Mouse (Mus musculus): Measurements from ENCODE around the gene Pir.
A peak's percentile ranks its signal among the peaks of the same experiment; 100 is the strongest.

Pir gene

DNA sequence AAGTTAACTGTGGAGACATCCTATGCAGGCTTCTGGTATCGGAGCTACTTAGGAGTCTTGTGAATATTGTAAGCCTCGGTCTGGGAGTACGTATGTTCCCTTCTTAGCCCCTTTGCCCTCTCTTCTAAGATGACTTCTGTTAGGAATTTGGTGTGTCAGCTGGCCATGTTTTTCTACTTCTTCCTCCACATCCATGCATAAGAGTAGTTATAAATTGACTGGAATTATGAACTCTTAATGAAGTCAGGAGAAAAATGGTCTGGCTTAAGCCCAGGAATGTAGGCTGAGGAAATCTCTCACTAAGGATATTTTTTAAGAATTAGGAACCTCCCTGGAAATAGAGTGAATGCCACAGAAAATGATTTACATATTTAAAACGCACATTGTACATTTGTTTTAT is 69.4 kb downstream of the Pir start:
- DNase-seq (ENCODE audit: low spot score): no peak

DNA sequence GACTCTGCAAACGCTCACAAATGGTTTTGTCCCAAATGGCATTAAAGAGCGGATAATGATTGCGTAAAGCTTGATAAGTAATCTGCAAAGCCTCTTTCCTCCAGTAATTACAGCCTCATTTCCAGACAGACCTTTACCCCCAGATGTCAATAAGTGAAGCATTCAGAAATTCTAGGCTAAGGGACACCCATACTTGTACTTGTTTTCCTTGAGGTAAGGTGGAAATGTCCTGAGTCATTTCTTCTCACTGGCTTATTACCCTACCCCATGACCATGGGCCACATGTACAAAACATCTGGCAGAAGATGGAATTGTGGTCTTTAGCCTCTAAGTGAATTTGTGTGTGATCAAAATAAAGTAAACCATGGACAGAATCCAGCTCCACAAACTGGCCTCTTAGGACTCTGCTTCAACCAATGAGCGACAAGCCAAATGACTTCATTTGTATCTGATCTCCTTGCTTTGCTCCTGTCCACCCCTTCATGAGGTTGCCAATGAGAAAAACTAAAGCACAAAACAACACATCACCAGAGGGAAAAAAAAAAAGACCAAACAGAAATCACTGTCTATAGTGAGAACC is 76.3 kb downstream of the Pir start:
- no peak for DNase-seq (ENCODE audit: low spot score)

DNA sequence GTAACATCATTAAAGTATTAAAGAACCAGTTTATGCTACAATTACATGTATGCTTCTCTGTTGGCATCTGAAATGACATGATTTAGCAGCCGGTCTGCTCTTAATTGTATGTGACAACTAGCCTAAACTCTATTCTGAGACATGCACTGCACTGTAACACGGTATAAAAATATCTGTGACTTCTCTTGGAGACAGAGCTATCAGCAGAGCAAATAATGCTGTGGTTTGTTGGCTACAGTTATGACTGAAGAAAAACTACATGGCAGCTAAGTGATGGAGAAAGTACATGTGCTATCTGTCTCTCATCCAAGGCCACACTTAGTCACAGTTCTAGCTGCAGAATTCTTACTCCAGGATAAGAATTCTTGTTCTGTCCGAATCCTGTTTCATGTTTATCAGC is 79.8 kb downstream of the Pir start:
- no peak for DNase-seq (ENCODE audit: low spot score)

DNA sequence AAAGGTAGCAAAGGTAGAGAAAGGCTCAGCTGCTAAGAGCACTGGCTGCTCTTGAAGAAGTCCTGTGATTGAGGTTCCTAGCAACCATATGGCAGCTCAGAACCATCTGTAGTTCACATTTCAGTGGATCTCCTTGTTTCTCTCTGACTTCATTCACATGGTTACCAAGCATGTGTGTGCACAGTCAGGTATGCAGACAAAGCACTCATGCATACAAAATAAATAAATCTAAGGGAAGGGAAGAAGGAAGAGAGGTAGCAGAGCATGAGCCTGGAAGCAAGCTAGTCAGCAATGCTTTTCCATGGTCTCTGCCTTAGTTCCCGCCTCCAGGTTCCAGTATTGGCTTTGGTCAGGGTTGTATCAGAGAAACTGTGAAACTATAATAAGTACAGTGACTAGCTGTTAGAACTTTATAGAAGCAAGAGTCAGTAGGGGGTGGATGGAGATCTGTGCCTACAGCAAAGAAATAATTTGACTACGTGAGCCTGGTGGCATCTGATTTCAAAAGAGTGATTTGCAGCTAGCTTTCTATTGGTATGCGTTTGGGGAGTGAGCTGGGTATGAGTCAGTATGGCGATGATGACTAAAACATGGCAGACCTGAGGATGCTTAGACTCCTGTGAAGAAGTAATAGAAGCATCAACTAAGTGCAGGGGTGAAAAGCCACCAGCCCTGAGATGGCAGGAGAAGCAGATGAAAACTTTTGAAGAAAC is 96.1 kb downstream of the Pir start:
- no peak for DNase-seq (ENCODE audit: low spot score)

DNA sequence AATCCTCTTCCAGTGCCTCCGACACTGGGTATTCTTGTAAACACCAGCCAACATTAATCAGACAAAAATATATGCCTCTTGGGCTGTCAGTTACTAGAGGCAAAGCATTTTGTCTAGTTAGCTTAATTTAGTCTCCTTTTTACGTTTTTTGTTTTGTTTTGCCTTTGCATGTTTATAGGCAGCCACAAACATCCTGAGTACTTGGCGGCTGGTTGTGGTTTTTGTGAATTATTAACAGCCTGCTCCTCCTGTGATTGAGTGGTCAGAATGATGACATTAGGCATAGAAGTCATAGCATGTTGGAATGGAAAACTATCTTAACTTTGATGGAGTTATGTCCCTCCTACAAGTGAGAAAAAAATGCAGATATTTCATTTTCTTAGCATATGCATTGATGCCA is 101.4 kb downstream of the Pir start:
- DNase-seq (ENCODE audit: low spot score): no peak

DNA sequence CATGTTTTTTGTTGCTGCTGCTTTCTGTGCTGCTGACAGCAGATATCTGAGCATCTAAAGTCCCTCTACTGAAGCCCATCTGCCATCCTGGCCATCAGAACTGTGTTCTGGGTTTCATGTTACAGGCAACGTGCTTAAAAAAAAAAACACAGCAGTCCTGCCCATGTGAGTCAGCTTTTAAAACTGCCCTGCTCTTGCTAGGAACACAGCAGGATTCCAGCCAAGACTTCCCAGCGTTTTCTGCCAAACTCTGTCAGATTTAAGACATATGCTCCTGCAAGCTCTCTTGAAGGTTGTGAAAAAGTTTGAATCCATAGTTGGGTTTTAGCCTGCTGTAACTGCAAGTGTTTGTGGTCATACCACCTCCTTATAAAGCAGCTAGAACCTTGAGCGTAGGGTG is 103.9 kb downstream of the Pir start, which contains the start of gene Vegfd:
Gene Vegfd (plus strand): TSS at position 298 of the 400 bp plus-strand sequence.
- DNase-seq (ENCODE audit: low spot score): peak; percentile 39

DNA sequence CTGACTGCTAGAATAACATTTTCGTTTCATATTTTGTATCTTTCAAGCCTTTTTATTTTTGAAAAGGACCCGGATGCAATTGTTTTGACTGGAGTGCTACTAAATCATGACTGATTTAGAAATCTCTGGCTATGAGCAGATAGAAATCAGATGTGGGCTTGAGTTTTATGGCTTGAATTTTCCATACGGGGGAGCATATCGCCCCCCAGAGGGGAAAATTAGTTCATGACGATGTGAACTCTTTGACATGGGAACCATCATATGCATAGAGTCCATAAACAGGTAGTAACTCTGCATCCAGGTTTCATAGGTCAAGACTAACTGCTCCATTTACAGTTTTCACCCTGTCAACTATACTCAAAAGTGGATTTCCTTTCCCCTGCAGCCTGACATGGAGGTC is 105.4 kb downstream of the Pir start:
- no peak for DNase-seq (ENCODE audit: low spot score)

DNA sequence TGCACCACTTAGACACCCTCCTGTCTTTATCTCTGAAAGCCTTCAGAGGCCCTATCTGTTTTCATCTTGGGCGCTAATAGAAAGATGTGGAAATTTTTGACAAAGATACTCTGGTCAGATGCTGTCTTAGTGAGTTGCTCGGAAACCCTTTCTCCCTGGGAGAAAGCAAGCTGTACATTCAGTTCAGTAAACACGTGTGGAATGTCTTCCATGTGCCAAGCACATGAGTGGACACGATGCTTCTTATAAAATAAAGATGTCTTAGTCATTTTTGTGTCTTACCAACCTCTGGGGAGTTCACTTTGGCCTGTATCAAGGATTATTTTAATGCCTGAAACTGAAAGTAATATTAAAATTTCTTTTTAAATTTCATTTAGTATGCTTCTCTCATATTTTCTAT is 110.5 kb downstream of the Pir start:
- DNase-seq (ENCODE audit: low spot score): no peak

DNA sequence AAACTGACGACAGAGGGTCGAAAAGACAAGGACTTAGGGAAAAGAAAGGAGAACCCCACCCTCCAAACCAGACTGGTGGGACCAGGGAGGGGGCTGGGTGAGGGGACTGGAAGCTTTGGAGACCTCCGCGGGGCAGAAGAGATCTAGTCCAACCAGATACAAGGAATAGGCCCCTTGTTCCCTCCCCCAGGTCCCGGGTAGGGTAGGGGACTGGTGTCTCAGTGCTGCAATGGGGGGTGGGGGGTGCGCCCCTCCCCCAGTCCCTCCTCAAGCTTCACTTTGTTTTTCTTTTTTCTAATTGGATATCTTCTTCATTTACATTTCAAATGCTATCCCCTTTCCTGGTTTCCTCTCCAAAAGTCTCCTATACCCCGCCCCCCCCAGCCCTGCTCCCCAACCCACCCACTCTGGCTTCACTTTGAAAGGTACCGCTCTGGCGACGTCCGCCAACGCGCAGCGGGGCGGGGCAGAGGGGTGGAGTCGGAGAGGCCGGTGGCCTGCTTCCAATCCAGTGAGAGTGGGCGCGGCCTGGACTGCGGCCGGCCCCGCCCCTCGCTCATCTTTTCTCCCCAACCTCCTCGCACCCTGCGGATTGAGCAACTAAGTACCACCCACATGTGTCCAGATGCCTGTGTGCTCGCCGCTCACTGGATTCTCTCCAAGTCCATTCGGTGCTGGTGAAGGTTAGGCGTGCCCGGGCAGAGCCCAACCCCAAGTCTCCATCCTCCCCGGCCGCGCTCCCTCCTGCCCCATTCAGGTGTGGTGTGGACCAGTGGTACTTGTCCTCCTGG is 112.6 kb downstream of the Pir start:
- peak; percentile 78 for DNase-seq (ENCODE audit: low spot score)

DNA sequence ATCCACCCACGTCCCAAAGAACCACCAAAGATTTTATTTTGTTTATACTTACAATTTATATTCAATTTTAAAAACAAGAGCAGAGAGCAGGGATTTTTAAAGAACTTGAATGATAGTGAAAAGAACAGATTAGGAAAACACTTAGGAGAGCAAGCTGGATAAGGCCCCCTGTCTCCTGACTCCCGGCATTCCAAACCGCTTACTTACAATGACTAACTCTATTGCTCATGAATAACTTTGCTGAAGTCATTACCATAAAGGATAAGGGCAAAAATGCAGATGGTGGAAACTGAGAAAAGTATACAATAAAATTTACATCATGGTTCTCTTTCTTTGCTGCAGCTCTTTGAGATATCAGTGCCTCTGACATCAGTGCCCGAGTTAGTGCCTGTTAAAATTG is 124.9 kb downstream of the Pir start:
- no peak for DNase-seq (ENCODE audit: low spot score)

DNA sequence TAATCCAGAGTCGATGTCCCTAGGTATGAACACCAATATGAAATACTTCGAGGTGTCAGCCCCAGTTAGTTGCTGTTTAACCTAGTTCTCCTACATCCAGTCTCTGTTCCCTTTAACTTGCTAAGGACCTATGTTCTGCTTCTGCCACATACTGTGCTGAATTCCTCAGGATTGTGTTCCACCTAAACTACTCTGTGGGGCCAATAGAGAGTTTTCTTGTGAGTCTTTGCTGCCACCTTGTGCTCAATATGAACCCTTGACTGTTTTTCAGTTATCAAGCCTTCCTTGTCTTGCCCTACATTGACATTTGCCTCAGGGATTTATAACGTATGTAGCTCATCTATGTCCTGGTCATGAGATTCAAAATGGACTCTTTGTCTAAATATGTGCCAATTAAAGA is 129.3 kb downstream of the Pir start:
- no peak for DNase-seq (ENCODE audit: low spot score)

DNA sequence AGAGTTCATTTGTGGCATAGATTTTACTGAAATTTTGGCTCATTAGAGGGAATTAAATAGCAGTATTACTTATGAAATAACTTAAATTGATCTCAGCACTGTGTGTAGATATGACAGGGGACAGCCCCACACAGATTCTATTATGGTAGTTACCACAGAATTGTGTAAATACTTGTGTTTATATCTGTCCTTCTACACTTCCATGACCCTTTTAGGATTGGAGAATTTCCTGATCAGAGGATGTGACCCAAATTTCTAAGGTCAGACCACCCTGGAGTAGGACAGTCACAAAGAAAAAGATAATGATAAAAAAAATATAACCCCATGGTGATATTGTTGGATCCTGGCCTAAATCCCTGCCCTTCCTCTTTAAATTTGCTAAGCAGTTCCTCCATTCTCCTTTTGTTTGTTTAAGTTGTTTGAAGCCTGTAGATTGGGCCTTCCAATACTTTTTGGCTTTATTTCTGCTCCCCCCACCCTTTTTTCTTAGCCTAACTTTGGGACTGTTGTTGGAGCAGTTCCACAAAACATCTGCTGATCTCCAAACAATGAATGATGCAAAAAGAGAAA is 136.0 kb downstream of the Pir start:
- DNase-seq (ENCODE audit: low spot score): no peak

DNA sequence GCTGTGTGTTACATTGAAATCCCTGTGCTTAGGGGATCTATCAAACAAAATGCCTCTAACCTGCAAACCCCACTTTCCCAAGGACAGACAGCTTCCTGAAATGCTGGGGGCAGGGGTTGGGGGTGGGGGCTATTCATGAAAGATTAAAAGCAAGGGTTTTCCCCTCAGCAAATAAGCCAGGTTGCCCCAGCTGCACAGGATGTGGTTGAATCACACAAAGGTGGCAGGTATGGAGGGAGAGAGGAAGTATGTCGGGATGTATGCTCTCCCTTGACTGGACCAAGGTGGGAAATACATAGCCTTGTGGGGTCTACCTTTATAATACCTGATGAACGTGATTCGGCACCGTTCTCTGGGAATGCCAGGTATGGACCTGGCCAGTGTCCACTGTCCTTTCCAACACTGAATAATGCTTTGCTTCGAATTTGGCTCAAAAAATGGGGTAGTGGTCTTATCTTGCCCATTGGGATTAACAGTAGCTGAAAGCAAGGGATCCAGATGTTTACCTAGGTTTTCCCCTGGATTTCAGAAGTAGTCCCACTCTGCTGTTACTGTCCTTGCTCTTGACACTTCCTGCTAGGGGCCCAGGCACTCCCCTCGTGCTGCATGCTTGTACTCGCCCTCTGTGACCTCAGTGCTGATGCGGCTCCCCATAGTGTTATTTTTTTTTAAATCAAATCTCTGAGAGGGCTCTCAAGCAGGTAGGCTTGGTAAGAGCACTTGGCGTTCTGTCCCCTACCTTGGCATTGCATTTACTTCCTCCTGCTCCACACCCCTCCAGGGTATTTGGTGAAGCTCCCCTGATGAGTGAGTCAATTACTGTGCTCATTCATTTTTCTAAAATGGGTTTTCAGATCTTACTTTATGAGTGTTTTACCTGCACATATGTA is 137.2 kb downstream of the Pir start:
- no peak for DNase-seq (ENCODE audit: low spot score)

DNA sequence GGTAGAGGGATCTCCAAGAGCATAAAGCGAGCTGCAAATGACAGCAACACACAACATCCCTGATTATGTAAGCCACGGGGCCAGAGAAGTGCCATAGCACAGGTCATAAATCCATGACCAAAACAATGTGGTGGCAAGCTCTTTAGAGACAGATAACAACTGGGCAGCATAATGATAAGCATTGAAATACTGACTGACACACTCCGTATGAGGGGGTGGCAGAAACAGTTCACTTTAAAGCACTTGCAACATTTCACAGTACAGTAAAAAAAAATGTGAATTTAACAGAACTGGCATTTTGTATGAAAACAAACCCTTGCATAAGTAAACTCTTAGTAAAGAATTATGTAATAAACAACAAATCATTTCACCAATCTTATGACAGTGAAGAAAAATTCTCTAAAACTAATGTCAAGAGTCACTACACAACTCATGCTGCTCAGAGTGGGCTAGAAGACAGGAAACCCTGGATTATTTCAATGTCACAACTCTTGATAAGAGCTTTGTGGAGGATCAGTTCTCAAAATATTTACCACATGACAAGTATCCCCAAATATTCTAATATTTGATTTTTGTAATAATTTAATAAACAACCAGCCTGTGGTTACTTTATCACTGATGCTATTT is 139.2 kb downstream of the Pir start:
- DNase-seq (ENCODE audit: low spot score): no peak

DNA sequence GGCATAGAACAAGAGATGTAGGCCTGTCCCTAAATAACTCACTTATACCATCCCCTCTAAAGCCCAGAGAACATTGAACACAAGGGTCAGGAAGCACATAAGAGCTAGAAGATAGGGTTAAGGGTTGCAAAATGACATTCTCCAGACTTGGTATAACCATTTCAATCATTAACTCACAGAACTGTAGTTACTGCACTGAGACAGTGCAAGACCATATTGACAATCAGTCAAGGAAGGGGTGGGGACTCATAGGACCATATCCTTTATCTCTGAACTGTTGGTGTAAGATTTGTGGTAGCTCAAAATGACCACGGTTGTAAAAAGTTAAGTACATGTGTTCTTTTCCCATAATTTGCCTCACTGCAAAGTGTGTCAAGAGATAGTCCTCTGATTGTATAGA is 141.4 kb downstream of the Pir start:
- DNase-seq (ENCODE audit: low spot score): no peak

DNA sequence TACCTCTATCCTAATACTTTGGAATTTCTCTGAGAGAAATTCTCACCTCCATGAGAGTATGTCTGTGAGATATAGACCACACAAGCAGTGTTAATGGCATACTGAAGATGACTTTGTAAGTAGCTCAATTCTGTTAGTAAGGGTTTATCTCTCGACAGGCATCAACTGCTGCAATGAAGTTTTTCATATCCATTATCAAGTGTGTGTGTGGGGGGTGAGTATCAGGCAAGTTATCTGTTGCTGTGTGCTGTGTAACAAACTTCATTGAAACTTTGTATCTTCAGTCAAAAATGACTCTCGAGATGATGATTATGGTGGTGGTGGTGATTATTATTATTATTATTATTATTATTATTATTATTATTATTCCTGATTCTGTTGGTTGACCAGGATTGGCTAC is 147.6 kb downstream of the Pir start:
- no peak for DNase-seq (ENCODE audit: low spot score)

DNA sequence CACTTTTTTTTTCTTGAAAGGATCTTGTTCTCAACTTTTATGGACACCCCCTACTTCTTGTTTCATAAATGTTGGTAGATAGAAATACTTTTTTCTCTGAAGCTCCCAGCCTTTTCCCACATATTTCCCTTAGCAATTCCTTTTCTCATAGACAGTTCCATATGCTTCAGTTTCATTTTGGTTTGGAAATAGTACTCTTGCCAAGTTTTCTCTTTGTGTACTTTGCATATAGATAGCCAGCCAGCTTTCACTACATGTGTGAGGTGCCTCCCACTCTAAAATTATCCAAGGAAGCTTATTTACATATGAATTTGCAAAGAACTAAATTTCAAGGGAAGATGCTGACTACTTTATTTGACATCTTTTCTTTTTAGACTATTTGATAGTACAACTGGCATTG is 148.8 kb downstream of the Pir start:
- DNase-seq (ENCODE audit: low spot score): no peak

DNA sequence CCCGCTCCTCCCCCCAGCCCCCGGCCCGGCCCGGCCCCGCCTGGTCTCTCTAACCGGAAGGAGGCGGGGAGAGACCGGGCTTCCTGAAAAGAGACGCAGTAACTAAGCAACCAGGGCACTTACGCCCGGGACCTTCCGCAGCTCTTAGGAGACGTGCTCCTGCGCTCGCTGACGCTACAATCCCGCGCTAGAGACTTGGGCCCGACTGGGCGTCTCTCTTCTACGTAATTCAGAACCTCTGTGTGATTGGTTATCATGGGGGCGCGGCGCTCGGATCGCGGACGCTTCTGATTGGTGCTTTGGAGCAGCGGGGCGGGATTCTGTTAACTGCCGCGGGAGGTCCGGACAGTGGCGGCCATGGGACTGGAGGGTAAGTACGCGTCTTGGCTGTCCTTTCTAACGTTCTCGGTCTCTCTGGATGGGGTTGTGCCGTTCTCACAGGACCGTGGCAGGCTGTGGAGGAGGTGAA is 150.3 kb downstream of the Pir start, which contains the start of gene Piga:
Gene Piga (plus strand): TSS at position 317 of the 469 bp plus-strand sequence.
- peak; percentile 90 for DNase-seq (ENCODE audit: low spot score)

DNA sequence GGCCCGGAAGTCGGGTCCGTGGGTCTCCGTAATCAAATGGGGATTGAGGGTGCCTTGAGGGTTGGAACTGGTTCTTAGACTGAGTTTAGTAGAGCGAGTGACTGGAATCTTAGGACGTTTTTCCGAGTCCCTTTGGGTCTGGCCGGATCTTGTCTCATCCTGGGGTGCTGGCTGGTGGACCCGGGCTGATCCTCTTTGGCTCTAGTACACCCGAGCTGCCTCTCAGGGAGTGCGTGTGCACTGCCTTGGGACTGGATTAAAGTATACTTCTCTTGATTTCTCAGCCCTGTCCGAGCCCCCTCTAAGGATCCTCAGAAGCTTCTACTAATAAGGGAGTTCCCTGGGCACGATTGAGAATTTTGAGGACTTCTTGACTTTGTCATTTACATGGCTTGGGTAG is 150.8 kb downstream of the Pir start:
- DNase-seq (ENCODE audit: low spot score): no peak

DNA sequence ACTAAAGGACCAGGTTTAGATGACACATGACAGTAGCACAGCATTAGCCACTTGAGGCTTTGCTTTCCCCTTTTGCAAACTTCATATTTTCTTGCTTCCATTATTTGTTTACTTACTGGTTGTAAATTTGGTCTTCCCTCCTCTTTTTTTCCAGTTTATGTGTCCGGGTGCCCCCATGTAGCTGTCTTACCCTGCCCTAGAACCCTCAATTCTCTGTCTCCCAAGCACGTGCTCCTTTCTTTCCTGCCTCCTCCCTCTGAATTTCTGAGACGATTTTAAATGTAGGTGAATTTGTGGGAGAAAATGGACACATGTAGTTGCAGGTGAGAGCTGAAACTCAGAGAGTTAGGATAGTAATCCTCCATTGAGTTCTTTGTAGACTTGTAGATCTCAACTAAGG is 151.3 kb downstream of the Pir start:
- DNase-seq (ENCODE audit: low spot score): no peak

Measured in urinary bladder, postnatal 14 days (tissue).